Mouse (Mus musculus) cerebellum, adult 9-11 months (tissue): Measurements from ENCODE around the gene Sox15.
"Not testable (repeated sequence)": the region's sequence is repeated elsewhere in the genome, so short reads cannot be mapped to it uniquely, and the experiment has no call there.

Experiments used
- DNase-seq: peaks from one replicate; pipeline ENCODE4 v3.0.0; 2022

Gene Sox15

GRCm38 (mm10) chr11:69681314-69682208 lies 26.4 kb downstream of the Sox15 start, which contains the start of gene Senp3:
TSS of gene Senp3 (minus strand) at chr11:69682084.
- peak; percentile 98 for DNase-seq

- DNase-seq = peak; percentile 62
Observed at GRCm38 (mm10) chr11:69682209-69682839, 27.2 kb downstream of the Sox15 start.

GRCm38 (mm10) chr11:69682840-69683533 lies 27.9 kb downstream of the Sox15 start:
- peak; percentile 86 for DNase-seq

GRCm38 (mm10) chr11:69683576-69683975 lies 28.5 kb downstream of the Sox15 start:
- peak; percentile 57 for DNase-seq

GRCm38 (mm10) chr11:69684128-69684745 lies 29.1 kb downstream of the Sox15 start:
- DNase-seq = peak; percentile 61

DNA sequence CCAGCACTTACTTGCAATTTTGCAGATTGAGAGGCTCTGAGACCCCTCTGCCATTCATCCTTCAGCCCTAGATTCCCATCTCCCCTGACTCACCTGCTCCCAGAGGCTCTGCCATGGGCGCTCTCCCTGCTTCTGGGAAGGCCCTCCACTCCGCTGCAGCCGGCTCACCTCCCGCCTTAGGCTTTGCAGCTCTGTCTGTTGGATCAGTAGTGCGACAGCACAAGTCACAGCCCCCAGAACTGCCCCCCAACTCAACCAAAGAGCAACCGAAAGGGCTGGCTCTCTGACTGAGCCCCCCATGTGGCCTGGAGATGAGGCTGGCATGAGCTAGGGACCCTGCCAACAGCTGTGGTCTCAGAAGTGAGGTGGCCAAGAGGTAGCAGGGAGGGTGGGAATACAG lies 29.8 kb downstream of the Sox15 start:
- DNase-seq = peak; percentile 63

- peak; percentile 93 for DNase-seq
Observed at GRCm38 (mm10) chr11:69685526-69686148, 30.5 kb downstream of the Sox15 start, which contains the start of gene Tnfsf13. TSS of gene Tnfsf13 (minus strand) at chr11:69685784.

- peak; percentile 80 for DNase-seq
Observed at GRCm38 (mm10) chr11:69686377-69686776, 31.3 kb downstream of the Sox15 start.

DNA sequence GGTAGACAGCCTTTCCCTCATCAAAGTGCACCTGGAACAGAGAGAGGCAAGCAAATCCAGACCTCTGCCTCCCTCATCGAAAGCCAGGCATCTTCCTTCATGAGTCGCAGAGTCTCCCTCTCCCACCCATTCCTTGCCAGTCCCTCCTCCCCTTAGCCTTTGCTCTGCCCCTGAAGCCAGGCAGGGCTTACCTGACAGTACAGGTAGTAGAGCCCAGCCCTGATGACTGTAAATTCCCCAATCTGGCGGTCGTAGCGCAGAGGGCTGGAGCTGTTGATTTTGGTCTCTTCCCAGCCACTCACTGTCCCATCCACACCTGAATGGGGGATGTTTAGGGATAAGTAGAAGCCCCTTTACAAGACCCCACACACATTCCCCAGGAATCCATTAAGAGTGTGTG lies 31.9 kb downstream of the Sox15 start:
- DNase-seq = no peak

GRCm38 (mm10) chr11:69689891-69690290 lies 34.8 kb downstream of the Sox15 start:
- no peak for DNase-seq

DNA sequence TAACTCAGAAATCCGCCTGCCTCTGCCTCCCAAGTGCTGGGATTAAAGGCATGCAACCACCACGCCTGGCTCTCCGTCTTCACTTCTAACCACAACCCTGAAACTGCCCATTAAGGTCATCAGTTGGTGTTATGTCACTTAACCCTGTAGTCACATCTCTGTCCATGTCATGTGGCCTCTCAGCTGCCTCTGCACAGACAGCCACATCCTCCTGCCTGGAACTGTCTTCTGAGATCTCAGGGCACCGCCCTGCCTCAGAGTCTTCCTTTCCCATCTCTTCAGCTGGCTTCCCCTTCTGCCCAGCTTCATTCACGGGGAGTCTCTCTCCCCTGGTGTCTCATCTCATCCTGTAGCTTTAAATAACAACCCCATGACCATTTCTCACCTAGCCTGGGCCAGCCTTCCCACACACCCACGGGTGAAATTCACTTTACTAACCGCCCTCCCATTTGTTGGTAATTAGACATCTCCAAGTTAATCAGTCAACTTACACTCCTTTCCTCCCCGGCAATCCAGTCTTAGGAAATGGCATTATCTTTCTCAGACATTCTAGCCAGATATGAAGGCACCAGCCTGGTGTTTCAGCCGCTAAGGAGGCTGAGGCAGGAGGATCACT lies 37.2 kb downstream of the Sox15 start:
- DNase-seq = no peak

- DNase-seq = no peak
Observed at GRCm38 (mm10) chr11:69692863-69693262, 37.7 kb downstream of the Sox15 start.

- peak; percentile 33 for DNase-seq
Observed at GRCm38 (mm10) chr11:69693421-69693965, 38.4 kb downstream of the Sox15 start.

DNA sequence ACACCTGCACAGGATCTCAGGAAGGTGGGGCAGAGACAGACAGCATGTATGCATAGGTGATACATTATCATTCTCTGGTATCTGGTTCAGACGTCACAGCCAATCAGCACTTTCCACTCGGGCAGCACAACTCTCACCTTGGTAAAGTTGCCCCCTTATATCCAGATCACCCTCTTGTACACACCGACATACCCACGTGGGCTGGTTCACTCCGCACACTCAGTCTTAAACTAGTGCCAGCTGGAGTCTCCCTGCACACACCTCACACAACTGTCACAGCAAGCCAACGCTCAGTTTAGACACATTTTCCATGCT lies 39.9 kb downstream of the Sox15 start:
- DNase-seq = no peak

GRCm38 (mm10) chr11:69695361-69696181 lies 40.5 kb downstream of the Sox15 start, which contains the start of the genes Tnfsf12 and Tnfsfm13:
TSS of gene Tnfsf12 (minus strand) at chr11:69695849.
TSS of gene Tnfsfm13 (minus strand) at chr11:69696098.
- DNase-seq = peak; percentile 78

DNA sequence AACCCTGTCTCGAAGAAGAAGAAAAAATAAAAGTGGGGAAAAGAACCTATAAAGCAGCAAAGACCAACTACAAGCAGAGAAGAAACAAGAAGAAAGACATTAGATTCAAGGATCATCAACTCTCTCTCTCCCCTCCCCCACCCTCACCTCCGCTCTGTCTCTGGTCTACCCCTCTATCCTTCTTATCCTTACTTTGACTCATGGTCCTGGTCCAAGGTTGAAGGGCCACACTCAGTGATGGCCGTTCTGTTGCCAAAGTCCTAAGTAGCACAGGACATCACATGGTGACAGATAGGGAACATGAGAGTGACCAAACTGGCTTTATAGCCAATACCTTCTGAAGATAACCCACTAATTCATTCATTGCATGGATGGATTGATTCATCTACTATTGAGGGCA lies 42.3 kb downstream of the Sox15 start:
- DNase-seq = no peak

DNA sequence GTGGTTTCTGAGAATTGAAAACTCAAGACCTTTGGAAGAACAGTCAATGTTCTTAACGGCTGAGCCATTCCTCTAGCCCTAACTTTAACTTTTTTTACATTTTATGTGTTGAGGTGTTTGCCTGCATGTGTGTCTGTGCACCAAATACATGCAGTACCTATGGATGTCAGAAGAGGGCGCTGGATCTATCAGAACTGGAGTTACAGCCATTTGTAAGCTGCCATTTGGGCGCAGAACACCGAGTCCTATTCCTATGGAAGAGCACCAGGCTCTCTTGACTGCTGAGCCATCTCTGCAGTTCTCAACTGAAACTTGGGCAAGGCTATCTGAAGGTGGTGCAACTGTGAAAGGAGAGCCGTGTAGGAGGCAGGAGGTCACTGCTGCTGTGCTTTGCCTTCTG lies 43.5 kb downstream of the Sox15 start:
- DNase-seq = no peak

- DNase-seq = no peak
Observed at GRCm38 (mm10) chr11:69699595-69699994, 44.5 kb downstream of the Sox15 start.

GRCm38 (mm10) chr11:69702886-69703285 lies 47.8 kb downstream of the Sox15 start:
- DNase-seq = not testable (repeated sequence)

- DNase-seq = not testable (repeated sequence)
Observed at GRCm38 (mm10) chr11:69703381-69703780, 48.3 kb downstream of the Sox15 start.
